Mouse (Mus musculus): ENCODE results near the gene Kif19a. TPM values are rescaled to one million over a fixed set of nuclear protein-coding genes. Genes with fewer than 3 reads are reported as not detected.
A peak's percentile ranks its signal among the peaks of the same experiment; 100 is the strongest.

Gene Kif19a
- polyA plus RNA-seq (2017; shearing (Covaris generic)), result under 1 TPM in 1 of 3 experiments, not detected in 2; 0.33 TPM

DNA sequence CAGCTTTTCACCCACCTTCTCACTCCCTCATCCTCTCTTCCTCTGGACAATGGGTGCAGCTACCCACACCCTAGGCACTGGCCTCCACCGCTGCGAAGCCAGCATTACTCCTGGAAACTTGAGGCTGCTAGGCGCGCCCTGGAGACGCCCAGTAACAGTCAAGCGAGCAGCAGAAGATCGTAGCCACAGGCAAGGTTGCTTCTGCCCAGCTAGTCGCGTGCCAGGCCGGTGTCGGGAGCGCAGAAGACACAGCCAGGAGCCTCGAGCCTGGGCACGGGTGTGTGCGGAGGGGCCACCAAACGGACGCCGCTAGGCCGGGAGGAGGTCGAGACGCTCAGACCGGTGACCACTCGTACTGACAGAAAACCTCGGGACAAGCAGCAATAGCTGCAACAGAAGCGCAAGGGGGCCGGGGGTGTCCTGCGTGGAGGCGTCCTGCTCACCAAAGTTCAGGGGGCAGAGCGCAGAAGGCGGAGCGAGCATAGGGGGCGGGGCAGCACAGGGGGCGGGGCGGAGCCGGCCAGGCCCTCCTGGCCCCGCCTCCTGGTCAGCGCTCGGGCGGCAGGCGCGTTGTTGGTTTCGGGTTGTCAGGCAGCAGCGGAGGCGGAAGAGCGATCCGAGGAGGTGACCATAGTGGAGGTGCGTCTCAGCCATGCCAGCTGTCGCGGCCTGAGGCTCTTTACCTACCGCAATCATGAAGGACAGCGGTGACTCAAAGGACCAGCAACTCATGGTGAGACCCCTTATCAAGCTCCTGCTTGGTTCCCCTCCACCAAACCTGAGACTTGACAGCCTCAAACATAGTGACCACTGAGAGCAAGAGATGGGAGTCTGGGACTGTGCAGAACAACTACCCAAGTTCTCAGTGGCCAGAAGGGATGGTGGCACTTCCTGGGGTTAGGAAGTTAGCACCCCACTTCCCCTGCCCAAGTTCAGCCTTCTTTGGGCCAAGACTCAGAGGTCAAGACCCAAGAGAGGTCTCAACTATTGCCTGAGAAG is at the start of gene Kif19a:
Gene Kif19a, plus strand, starts transcription at position 569 of the 999 bp plus-strand sequence.
- ATAC-seq, result no peak

DNA sequence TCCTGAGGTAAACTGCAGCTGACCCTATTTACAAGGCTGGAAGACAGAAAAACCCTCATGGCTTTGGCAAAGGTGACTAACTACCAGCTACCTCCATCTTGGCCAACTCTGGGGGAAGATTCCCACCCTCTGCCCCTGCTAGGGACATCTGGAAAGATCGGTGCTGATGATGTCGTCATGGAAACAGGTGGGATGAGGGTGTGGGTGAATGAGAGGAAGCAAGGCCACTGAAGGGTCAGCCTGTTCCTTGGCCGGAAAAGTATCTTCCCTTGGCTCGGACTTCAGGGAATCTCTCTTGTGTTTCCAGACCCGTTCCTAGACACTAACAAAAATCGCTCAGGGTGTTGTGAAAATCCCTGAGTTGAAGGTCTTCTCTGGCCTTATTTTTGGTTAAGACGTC is 49.7 kb upstream of the Kif19a start:
- ATAC-seq, result no peak

DNA sequence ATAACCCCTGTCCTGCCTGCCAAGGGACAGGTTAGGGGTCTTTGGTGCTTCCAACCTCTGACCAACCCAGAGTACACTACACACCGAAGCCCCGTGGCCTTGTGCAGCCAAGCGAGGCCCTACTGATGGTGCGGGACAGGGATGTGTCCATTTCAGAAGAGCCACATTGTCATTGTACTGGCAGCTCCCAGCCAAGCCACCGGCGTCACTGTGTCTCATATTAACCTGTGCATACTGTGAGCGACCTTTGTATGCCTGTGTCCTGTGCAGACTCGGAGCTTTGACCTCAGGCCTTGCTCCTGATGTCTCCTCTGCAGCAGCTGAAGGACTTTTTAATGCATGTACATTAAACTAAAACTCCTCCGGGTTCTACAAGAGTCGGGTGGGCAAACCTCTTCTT is 44.7 kb upstream of the Kif19a start:
- no peak for ATAC-seq

DNA sequence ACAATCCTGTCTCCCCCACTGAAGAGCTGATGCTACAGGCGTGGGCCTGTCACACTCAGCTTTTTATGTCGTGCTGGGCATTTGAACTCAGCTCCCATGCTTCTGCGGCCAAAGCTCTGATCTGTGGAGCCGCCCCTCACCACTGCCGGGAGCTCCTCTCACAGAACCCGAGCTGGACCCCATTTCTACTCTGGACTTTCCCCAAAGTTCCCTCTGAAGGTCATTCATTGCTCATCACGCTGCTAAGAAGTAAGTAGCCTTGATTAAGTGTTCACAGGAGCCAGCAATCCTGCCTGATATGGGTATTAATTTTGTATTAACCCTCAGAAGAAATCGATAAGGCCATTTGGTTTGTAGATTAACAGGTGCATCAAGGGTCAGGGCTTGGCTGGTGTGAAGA is 42.8 kb upstream of the Kif19a start:
- ATAC-seq, result no peak

DNA sequence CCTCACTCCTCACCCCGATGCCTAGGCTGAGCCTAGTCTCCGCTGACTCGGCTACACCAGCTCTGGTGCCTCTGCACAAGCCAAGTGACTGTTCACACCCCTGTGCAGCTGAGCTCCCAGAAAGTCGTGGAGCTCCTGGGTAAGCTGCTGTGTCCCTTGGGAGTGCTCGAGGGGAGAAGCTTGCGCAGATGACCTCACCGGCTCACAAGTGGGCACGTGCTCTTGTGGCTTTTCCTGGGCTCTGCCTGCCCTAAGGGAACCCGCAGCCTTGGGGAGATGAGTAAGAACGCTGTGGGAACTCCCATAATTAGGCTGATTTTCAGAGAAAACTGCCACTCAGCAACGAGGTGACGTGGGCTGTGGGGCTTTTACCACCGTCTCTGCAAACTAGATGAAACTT is 42.2 kb upstream of the Kif19a start:
- no peak for ATAC-seq

DNA sequence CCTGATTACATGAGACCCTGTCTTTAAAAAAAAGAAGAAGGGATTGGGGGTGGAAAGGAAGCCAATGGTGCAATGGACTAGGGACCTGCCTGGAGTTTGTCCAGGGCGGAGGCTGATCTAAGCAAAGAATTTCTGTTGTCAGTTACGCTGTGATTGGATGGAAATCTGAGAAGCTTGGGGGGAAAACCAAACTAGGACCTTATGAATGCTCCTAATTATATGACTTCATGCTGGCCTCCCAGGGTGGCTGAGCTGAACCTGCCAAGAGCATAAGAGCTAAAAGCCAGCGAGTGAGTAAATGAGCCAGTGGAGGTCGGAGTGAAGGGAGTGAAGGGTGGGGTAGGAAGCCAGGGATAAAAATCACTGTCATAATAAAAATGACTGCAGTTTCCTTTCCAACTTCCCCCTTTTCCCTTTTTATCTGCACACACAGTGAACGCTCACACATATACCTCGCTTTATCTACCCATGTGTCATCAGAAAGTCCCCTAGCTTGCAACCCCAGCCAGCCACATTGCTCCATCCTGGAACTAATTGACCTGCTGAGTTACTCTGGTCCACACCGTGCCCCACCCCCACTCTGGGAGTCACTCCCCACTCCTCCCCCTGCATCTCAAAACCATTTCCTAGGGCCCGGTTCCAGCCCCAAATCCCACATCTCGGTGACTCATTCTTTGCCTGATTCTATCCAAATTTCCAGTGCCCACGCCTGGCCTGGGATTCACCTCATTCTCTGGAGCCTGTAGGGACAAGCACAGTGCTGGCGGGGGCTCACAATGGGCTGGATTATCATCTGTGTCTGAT is 40.2 kb upstream of the Kif19a start:
- ATAC-seq, result no peak

DNA sequence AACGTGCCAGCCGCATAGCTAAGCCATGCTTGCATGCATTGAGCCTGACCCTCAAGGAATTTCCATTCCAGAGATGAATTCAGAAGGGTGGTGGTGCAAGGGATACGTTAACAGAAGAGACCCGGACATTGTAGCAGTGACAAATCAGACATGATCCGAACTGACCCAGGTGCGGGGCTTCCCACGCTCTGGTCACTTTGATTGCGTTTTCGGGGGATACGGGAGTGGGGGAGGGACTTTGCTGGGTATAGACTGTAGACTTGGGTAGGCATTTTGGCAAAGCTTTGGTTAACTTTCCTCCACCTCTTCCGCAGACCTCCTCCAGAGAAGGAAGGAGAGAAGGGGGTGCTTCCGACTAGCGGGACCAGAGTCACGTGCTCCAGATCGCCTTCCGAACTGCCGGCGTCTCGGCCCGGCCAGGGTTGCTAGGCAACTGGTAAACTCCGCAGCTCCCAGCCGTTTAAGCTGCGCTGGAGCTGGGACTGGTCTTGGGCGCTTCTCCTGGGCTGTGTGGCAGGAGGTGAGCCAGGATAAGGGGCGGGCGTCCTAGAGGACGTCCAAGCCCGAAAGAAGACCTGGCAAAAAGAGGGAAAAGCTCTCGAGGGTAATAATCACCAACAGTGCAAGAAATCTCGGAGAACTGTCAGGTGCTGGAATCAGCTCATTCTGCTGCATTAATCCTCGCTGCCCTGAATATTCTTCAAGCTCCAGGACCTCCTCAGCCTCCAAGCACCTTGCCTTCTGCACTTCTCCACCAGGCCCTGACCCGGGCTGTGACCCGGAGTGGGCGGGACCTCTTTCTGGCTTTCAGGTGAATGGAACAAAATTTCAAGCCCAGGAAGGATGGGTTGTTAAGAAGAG is 38.0 kb upstream of the Kif19a start, which contains the start of gene Dnaic2:
Gene Dnaic2, plus strand, starts transcription at position 444 of the 861 bp plus-strand sequence.
- no peak for ATAC-seq

DNA sequence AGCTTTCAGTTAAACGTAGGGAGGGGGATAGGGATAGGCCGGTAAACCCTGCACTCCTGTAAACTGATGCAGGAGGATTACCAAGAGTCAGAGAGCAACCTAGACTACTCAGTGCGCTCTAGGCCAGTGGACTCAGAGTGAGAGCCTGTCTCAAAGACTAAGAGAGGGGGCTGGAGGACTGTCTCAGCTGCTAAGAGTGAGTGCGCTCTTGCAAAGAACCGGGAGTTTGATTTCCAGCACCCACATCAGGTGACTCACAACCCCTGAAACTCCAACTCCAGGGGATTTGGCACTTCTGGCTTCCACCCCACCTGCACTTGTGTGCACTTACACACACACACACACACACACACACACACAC is 37.4 kb upstream of the Kif19a start:
- ATAC-seq, result no peak

DNA sequence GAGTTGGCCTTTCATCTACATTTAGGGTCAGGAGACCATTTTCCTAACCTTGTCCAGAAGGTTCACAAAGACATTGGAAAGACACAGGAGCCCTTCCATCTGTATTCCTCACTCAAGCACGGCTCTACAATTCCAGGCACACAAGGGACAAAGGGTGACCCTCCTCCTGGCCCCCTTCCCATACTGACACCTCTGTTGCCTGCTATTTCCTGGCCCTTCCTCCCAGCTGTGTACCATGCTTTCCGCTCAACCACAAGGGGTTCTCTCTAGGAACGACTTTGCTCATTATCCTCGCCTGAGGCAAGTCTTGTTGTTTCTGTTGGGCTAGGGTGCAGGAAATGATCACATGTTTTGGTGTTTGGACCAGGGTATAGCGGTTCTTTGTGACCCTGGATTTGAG is 36.9 kb upstream of the Kif19a start:
- no peak for ATAC-seq

DNA sequence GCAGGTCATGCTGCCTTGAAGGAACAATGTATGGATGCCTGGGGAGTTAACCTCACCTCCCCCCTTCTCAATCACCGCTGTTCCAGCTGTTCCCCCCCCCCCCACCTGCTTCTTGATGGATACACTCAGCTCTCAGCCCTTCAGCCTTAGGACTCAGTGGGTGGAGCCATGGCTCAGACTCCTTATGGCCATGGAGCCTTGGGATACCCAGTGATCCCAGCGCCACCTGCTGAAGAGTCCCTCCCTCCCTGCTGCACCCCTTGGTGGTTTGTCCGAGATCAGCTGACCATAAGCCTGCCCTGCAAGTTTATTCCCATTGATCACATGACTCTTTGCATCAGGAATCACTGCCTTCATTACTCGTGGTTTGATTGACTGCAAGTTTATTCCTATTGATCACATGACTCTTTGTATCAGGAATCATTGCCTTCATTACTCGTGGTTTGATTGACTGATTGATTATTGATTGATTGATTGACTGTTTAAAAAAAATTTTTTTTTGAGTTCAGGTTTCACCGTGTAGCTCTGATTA is 35.3 kb upstream of the Kif19a start:
- ATAC-seq, result no peak

DNA sequence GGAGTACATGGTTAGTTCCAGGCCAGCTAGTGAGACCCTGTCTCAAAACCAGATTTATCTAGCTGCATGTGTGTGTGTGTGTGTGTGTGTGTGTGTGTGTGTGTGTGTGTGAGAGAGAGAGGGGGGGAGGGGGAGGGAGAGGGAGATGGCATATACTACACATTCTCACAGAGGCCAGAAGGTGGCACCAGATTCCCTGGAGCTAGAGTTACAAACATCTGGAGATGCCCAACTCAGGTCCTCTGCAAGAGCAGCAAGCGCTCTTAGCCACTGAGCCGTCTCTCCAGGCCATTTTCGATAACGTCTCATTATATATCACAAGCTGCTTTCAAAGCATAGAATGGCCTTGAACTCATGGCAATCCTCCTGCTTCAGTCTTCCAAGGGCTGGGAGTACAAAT is 33.5 kb upstream of the Kif19a start:
- no peak for ATAC-seq

DNA sequence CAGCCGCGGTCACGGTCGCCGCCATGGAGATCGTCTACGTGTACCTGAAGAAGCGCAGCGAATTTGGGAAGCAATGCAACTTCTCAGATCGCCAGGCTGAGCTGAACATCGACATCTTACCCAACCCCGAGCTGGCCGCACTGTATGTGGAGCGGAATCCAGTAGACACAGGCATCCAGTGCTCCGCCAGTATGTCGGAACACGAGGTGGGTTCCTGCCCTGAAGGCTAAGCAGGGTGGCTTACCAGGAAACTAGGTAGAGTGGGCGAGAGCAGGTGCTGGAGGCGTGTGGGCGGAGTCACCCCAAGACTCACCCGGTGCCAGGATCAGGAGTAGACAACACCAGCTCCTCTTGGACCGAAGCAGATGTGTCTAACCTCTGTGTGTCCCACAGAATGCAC is 32.3 kb upstream of the Kif19a start:
- ATAC-seq, result no peak

DNA sequence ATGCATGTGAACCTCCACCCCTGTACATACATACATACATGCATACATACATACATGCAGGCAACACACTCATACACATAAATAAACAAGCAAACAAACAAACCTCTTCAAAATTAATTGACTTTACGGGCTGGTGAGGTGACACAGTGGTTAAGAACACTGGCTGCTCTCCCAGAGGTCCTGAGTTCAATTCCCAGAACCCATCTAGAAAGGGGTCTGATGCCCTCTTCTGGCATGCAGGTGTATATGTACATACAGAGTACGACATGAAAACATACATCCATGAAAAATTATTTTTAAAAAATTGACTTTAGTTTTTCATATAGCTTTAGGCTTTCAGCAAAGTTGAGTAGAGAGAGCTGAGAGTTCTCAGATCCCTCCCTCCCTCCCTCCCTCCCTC is 29.1 kb upstream of the Kif19a start:
- ATAC-seq, result no peak

DNA sequence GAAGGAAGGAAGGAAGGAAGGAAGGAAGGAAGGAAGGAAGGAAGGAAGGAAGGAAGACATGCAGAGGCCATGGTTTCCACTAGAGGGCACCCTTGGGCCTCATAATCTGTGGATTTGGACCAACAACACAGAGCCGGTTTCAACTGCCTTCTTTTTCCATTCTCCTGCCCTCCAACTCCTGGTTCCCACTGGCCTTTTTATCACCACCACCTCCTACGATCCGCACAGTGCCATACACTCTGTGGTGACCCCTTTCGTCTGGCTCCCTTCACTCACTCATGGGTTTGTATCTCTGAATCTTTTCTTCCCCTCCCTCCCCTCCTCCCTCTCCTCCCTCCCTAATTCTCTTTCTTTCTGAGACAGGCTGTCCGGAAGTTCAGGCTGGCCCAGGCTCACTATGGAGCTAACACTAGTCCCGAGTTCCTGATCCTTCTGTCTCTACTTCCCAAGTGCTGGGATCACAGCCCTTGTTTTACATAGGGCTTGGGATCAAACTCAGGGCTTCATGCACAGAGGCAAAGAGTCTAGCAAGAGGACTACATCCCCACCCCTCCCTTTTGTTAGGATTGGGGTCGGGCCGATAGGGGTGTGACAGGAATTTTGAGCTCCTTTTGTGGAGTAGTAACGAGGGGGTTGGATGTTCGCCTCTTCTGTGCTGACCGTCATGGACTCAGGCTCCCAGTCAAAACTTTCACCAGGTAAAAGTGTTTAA is 28.1 kb upstream of the Kif19a start:
- no peak for ATAC-seq

DNA sequence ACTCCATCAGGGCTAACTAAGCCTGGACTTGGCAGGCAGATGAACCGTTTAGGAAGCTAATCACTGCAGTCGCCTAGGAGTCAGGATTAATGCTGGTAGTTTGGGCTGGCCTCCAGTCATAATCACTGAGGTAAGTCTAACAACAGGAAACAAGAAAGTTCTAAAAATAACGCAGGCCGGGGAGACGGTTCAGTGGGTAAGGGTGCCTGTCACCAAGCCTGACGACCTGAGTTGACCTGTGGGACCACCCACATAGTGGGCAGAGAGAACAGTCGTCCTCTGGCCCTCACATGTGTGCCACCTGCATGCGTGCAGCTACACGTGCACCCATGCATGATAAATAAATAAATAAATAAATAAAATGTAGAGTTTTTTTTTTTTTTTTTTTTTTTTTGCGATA is 24.6 kb upstream of the Kif19a start:
- ATAC-seq, result no peak

DNA sequence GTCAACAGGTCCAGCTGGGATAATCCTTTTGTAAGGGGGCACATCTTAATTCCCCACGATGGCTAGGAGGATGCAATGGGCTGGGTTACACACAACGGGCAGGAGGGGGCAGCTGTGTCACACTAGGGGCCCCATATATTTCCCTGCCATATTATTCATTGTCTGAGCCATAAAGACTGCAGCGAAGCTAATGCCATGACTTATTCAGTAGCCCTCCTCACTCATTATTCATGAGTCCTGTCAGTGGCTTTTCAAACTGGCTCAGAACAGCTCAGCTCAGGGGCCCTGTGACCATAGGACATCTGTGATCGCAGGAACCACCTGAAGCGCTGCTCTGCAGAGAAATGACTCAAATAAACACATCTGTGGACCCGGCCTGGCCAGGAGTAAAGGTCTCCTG is 23.7 kb upstream of the Kif19a start:
- no peak for ATAC-seq

DNA sequence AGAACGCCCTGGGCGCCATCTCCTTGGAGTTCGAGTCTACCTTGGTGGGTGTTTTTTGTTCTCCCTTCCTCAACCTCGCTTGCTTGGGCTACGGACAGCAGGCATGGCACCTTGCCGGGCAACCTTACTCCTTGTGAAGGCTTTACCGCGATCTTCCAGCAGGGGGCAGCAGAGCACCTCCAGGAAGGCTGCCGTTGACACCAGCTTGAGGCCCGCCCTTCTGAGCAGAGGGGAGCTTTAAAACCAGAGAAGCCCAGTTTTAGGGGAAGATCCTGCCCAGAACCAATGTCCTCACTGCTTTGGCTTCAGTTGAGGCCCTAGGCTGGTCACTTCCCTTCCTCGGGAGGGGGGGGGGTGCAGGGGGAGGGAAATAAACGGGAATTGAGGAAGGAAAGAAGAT is 20.1 kb upstream of the Kif19a start:
- peak; percentile 50 for ATAC-seq

DNA sequence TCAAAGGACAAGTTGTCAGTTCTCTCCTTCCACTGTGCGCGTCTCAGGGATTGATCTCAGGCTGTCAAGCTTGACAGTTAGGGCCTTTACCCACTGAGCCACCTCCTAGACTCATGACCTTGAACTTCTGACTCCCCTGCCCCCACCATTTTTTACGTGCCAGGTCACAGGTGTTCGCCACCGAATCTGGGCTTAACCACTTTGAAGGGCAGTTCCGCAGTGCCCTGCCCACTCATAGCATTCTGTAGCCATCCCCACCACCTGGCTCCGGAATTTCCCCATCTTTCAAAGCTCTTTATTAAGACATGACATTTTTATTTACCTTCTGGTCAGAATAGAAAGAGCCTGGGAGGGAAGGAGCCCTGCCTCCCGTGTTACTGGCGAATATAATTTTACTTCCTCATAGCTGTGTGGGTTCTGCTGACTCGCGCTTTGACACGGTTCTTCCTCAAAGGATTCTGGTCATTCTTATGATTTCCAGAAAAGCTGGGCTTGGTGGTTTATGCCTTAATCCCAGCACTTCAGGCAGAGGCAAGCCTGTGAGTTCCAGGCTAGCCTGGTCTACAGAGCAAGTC is 17.5 kb upstream of the Kif19a start:
- ATAC-seq, result no peak

DNA sequence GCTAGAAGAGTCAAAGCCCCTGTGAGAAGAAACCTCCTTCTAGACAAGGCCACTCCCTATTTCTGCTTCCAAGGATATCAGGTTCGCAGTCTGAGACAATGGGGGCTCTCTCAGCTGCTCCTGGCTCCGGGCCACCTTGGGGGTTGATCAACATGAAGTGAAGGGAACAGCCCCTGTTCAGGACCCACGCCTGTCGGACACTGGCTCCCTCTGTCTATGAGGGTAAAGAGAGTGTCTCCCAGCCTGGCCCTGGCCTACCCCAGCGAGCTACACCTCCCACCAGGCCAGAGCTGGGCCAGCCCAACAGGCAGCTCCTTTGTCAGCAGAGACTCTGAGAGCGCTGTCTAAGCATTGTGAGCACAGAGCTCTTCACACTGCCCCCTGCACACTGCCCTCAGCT is 4.7 kb downstream of the Kif19a start:
- no peak for ATAC-seq

DNA sequence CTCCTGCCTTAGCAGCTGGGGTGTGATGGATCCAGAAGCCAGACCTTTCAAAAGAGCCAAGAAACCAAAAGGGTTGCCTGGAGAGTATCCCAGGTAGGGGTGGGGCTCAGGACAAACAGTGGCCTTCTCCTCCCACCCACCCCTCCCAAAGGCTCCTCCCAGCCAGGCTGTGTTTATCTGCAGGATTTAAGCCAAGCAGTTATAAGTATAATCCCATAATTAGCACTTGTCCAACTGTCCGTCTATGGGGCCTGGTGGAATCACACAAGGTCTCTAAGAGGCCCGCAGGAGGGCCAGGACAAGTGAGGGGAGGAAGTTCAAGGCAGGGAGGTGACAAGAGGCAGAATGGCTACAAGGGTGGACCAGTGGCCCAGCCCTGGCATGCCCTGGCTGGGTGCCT is 6.7 kb downstream of the Kif19a start:
- no peak for ATAC-seq

DNA sequence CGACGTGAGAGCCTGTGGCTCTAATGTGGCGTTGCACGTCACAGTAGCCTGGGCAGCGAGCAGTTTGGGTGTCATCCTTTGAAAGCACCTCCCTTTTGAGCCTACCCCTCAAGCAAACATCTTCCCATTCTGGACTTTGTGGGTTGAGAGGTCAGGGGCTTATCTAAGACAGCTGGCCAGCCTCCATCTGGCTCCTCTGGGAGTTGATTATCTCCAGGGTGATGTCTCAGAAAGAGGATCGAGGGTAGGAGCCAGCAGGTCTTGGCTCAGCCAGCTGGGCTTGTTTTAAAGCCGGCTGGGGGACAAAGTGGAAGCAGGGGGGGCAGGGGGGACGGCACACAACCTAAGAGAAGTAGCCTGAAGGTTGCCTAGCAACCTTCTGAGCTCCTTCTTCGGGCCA is 14.9 kb downstream of the Kif19a start:
- ATAC-seq, result no peak
